ENCODE assay signal across 9 mouse cellular contexts in genomic region chr14:43987404-43987803, GRCm38 (mm10). TPM values are rescaled to one million over a fixed set of nuclear protein-coding genes. Genes with fewer than 3 reads are reported as not detected.
DNase-seq lines count a peak whose midpoint lies in the region; ATAC-seq and TF ChIP-seq lines count a peak whose summit lies in the region.
"Not testable (repeated sequence)": the region's sequence is repeated elsewhere in the genome, so short reads cannot be mapped to it uniquely, and the experiment has no call there.
"Had no signal": no experiment of that assay in that cellular context is flagged by ENCODE, and none has a peak within 500 bp of the region (broad histone marks: within the 10 kb centered on the region; RNA-seq: fewer than 3 reads in every experiment).

No protein-coding gene starts in this region.

- TF ChIP-seq CTCF in C2C12 (IDR thresholded peaks at IDR 0.05; ENCODE audit: control insufficient read depth, insufficient read depth, insufficient read length), result peak; percentile 9
- TF ChIP-seq CTCF in brain, embryonic 14.5 days (IDR thresholded peaks at IDR 0.05; ENCODE audit: borderline replicate concordance, extremely low read depth, insufficient read depth, insufficient read length), result peak; percentile 66; the same call in 1 of the 2 replicates

- not testable (repeated sequence) for TF ChIP-seq POLR2A in brain, embryonic 14.5 days (IDR thresholded peaks at IDR 0.05; ENCODE audit: borderline replicate concordance, extremely low read depth, insufficient read depth, insufficient read length, poor library complexity, severe bottlenecking)

- WGBS in forebrain, embryonic 10.5 days, result 22% methylated on average over 5 of the region's 5 CpGs
- WGBS in heart, embryonic 16.5 days, result 6% methylated on average over 5 of the region's 5 CpGs
- 13% methylated on average over 5 of the region's 5 CpGs for WGBS in liver, embryonic 11.5 days

- not testable (repeated sequence) for H3K79me2 ChIP-seq in C2C12 (ENCODE audit: control insufficient read depth, insufficient read depth)

- not testable (repeated sequence) for H3K4me1 ChIP-seq in forebrain, embryonic 10.5 days; heart, embryonic 16.5 days (ENCODE audit: control insufficient read depth, insufficient read depth, low read length); liver, embryonic 11.5 days (replicated peaks; ENCODE audit: control insufficient read depth, insufficient read depth, low read length)

- DNase-seq in brain, embryonic 14.5 days (ENCODE audit: low read depth), result peak; percentile 49
- peak; percentile 68 for DNase-seq in forebrain, embryonic 10.5 days (ENCODE audit: extremely low spot score, low spot score)
- peak; percentile 86 for DNase-seq in kidney, postnatal 10 days
- DNase-seq in liver, embryonic 11.5 days (ENCODE audit: low spot score), result peak; percentile 44
- DNase-seq in spleen, postnatal 4 days (ENCODE audit: low spot score in 2 of 2), result peak; percentile 71 to 87

- H3ac ChIP-seq in C2C12 (ENCODE audit: control insufficient read depth, insufficient read length, low read depth), result not testable (repeated sequence)

- H3K9ac ChIP-seq in heart, embryonic 16.5 days (ENCODE audit: low read length); liver, embryonic 11.5 days (ENCODE audit: low read depth, low read length): not testable (repeated sequence)

- not testable (repeated sequence) for H3K4me2 ChIP-seq in heart, embryonic 16.5 days (ENCODE audit: low read depth, low read length); liver, embryonic 11.5 days

- not testable (repeated sequence) for H3K27ac ChIP-seq in forebrain, embryonic 10.5 days; heart, embryonic 16.5 days (ENCODE audit: low read length); liver, embryonic 11.5 days (ENCODE audit: low read depth, low read length)

- H3K4me3 ChIP-seq in C2C12 (ENCODE audit: insufficient read depth, poor library complexity, severe bottlenecking); forebrain, embryonic 10.5 days; heart, embryonic 16.5 days (ENCODE audit: low read length); liver, embryonic 11.5 days (ENCODE audit: low read depth, low read length): not testable (repeated sequence)

- H3K36me3 ChIP-seq in C2C12 (ENCODE audit: control insufficient read depth, insufficient read depth); forebrain, embryonic 10.5 days (replicated peaks); heart, embryonic 16.5 days (ENCODE audit: control insufficient read depth, insufficient read depth); liver, embryonic 11.5 days (ENCODE audit: control insufficient read depth, insufficient read depth, low read length): not testable (repeated sequence)

- H3K9me3 ChIP-seq in forebrain, embryonic 10.5 days; heart, embryonic 16.5 days (replicated peaks; ENCODE audit: control insufficient read depth, low read length); liver, embryonic 11.5 days (ENCODE audit: control insufficient read depth, low read length): not testable (repeated sequence)

- 0 out of 2 replicates have a peak, but pooled peaks have one; percentile 19 for ATAC-seq in heart, embryonic 16.5 days (replicated peaks; ENCODE audit: extremely low read depth, insufficient read depth, low FRiP score)
- peak; percentile 26; the same call in 1 of the 2 replicates for ATAC-seq in liver, embryonic 11.5 days (replicated peaks; ENCODE audit: low FRiP score)
- peak; percentile 59 for ATAC-seq in monocyte, adult 5-6 weeks (replicated peaks; ENCODE audit: insufficient number of reproducible peaks, low FRiP score, low TSS enrichment, poor library complexity, severe bottlenecking)

- H3K79me3 ChIP-seq in C2C12 (ENCODE audit: low read depth), result not testable (repeated sequence)

- not testable (repeated sequence) for H3K27me3 ChIP-seq in C2C12 (ENCODE audit: control insufficient read depth, insufficient read depth, insufficient read length); forebrain, embryonic 10.5 days (ENCODE audit: poor library complexity, severe bottlenecking); heart, embryonic 16.5 days (ENCODE audit: control insufficient read depth, insufficient read depth, low read length); liver, embryonic 11.5 days (replicated peaks; ENCODE audit: control insufficient read depth, insufficient read depth, low read length)

RNA-seq across cellular contexts. Expression of gene Ang6, which starts 14.7 kb away (rescaled TPM):
- polyA plus RNA-seq in C2C12 (2012; fragmentation: generic; extraction: Trizol), result not detected
- polyA plus RNA-seq in brain, embryonic 14.5 days (2012; rRNA removed), result not detected in 2 replicates
- polyA plus RNA-seq in forebrain, embryonic 10.5 days (2016; fragmentation: Nextera tagmentation; extraction: Ambion mirVana), result not detected in 2 replicates
- not detected in 2 replicates for polyA plus RNA-seq in heart, embryonic 16.5 days (2015; fragmentation: Nextera tagmentation; extraction: Ambion mirVana)
- not detected in 2 replicates for polyA plus RNA-seq in liver, embryonic 11.5 days (2014; fragmentation: Nextera tagmentation; extraction: Ambion mirVana)
- total RNA-seq in monocyte, adult 5-6 weeks (2017), result not detected in 3 replicates
- polyA plus RNA-seq: lung, embryonic 16.5 days had no signal

RNA-seq across cellular contexts. Expression of gene Ang5, which starts 30.5 kb away (rescaled TPM):
- not detected for polyA plus RNA-seq in C2C12 (2012; fragmentation: generic; extraction: Trizol)
- not detected in 2 replicates for polyA plus RNA-seq in brain, embryonic 14.5 days (2012; rRNA removed)
- polyA plus RNA-seq in forebrain, embryonic 10.5 days (2016; fragmentation: Nextera tagmentation; extraction: Ambion mirVana), result not detected in 2 replicates
- polyA plus RNA-seq in heart, embryonic 16.5 days (2015; fragmentation: Nextera tagmentation; extraction: Ambion mirVana), result not detected in 2 replicates
- polyA plus RNA-seq in liver, embryonic 11.5 days (2014; fragmentation: Nextera tagmentation; extraction: Ambion mirVana), result not detected in 2 replicates
- total RNA-seq in monocyte, adult 5-6 weeks (2017), result not detected in 3 replicates
- polyA plus RNA-seq: lung, embryonic 16.5 days had no signal
